Mouse (Mus musculus) ES-CJ7 (cell line): Measurements from ENCODE around the gene Keg1.

Source experiments
- DNase-seq: peaks from one replicate; pipeline ENCODE4 v3.0.0; 2011; ENCODE audit warnings: low read depth, low spot score

Keg1 gene

GRCm38 (mm10) chr19:12762212-12763130 lies 66.9 kb downstream of the Keg1 start:
- DNase-seq: no peak

DNA sequence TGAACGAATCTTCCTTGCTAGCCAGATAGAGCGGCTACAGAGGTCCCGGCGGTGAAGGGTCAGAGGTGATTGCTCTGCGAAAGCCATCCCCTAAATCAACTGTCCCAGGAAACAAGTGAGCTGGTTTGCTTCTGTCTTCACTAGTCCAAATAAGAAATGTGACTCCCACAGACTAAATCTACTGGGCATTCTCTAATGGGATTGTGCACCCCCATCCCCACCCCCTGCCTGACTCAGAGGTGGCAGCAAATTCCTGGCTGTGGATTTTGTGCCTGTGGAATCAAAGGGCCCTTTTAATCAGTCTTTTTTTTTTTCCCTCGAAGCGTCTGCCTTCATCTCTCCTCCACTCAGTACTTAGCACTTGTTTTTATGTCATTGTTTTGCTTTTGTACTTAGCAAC lies 69.7 kb downstream of the Keg1 start, which contains the start of gene Cntf:
Gene Cntf, minus strand, starts transcription at position 325 of the 400 bp plus-strand sequence.
- DNase-seq: no peak
